Mouse (Mus musculus): ENCODE measurements at regions not wholly inside any gene's neighbourhood (a gene's known extent, or its start where the extent isn't known, plus 50 kb on each side); places are given as distances from the start of the nearest gene placed in this dataset.
"Not testable (repeated sequence)": the region's sequence is repeated elsewhere in the genome, so short reads cannot be mapped to it uniquely, and the experiment has no call there.

DNA sequence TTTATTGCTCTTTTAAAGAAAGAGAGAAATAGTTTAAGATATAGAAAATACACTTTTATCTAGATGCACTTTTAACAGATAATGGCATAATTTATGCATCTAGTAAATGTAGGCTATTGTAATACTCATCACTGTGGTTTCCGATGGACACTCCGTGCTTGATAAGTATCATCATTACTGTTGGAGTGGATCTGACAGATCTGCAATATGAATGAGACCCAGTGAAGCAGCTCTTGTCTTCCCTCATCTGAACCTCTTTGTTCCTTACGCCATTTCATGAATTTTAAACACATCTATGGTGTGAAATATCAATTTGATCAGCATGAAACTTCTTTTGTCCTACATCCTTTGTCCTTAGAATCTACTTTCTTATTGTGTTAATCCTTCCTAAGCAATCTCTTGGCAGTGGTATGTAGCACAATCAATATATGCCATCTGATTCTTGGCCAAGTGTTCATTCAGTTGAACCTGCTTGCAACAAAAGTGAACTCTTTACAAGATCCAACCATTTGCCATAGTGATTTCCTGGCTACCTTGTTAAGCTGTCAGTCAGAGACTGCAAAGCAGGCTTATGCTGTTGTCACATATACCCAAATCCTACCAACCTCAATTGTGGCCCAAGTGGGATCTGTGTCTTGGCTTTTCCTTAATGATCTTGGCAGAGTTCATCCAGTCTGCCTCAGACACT, 452.0 kb upstream of the Dab2 start:
- DNase-seq (ENCODE audit: low read depth, low spot score), result no peak

DNA sequence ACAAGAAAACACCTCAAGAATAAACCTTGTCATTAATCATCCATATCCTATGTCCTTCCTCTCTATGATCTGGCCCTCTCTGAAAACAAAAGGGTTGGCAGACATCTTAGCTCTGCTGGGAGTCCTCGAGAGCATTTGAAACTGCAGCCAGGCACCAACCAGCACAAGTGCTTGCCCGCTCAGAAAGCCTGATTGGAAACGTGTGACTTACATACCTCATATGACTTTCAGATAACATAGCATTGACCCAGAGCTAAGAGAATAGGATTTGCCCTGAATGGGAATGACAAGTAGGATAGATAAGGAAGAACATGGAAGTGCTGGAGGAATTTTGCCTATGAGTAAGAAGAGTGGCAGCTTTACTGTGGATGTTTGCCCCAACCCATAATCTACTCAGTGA, 447.1 kb upstream of the Dab2 start:
- no peak for DNase-seq (ENCODE audit: low read depth, low spot score)

DNA sequence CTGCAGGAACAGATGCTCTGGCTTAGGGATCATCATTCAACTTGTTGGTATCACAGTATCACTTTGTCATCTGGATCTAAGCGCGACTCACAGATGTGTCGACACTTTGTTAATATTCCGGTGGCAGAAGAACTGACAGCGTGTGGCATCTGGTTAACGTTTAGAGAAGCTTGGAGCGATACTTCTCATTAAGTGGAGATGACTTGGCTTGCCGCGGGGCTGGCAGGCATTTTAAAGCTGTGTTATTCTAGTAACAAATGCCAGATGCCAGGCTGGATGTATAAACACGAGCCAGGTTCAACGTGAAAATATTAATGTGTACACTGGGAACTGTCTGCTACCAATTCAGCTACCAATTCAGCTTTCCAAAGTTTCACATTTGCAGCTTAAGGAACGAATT, 430.3 kb upstream of the Dab2 start:
- DNase-seq (ENCODE audit: low read depth, low spot score), result no peak

DNA sequence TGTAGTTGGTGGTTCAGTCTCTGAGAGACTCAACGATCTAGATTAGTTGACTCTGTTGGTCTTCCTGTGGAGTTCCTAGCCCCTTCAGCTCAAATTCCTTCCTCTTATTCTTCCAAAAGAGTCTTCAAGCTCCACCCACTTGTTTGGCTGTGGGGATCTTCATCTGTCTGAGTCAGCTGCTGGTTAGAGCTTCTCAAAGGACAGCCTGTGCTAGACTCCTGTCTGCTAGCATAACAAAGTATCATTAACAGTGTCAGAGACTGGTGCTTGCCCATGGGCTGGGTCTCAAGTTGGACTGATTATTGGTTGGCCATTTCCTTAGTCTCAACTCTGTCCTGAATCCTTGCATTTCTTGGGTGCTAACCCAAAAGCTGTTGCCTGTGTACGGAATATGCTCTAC, 429.7 kb upstream of the Dab2 start:
- no peak for DNase-seq (ENCODE audit: low read depth, low spot score)

GRCm38 (mm10) chr15:5872042-5872441, 427.5 kb upstream of the Dab2 start:
- no peak for DNase-seq (ENCODE audit: low read depth, low spot score)

DNA sequence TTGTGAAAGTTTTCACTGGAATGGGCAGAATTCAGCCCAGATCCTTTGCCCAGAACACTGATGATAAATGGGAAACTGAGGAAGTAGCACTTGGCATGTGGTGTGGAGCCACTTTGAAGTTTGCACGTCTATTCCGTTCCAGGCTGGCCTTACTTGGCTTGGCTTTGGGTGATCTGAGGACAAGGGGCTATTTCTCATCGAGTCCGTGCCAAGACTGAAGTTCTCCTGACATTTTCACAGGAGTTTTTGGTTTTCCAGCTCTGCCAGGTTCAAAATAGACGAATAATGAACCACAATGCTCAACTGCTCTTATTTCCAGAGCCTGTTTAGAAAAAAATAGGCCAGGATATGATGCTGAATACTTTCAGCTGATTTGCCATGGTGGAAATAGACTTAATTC, 421.8 kb upstream of the Dab2 start:
- DNase-seq (ENCODE audit: low read depth, low spot score), result no peak

DNA sequence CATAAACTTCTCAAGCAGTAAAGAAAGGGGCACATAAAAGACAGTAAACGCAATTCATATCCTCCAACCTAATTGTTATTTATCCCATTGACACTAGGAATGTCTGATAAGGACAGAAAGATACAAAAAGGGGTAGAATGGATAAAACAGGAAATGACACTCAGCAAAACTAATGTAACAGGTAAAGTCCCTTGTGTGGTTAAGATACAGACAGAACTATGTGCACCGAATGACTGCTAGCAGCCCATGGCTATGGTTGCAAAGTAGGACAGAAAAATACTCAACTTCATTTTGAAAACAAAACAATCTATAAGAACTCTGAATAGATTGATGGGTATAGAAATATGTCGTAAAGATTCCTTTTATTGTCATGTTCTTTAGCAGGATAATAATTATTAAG, 408.4 kb upstream of the Dab2 start:
- DNase-seq (ENCODE audit: low read depth, low spot score), result no peak

GRCm38 (mm10) chr15:5892034-5892433, 407.6 kb upstream of the Dab2 start:
- no peak for DNase-seq (ENCODE audit: low read depth, low spot score)

DNA sequence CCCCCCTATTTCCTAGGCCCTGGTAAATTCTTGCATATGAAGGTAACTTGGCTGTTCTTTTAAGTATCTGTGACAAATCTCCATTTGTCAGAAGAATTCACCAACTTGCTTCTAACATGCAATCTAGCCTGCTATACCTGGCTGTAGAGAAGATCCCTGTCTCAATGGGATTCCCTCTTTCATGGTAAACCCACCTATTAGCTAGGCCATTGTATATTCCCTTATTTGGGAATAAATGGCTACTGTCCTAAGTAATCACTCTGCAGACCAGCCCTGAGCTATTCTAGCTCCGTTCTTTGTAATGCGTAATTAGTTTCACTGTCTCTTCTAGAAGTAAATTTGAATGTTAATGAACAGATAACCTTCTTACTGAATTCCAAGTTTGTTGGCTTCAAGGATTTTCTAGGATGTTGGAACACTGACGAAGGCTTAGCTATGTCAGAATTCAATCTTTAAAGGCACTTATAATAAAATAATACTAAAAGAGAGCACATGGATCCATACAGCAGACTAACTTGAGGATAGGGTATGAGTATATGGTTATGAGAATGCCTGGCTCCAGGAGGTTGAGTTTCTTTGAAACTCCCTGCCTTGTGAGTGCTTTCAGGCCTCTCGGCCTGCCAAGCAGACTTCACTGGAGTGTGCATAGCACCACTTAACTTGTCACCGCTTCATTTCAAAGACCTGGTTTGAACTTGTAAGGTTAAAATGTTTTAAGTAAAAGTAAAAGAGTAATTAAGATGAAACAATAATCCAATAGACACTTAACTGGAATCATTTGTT, 403.7 kb upstream of the Dab2 start:
- not testable (repeated sequence) for DNase-seq (ENCODE audit: low read depth, low spot score)

GRCm38 (mm10) chr15:5915261-5915660, 384.3 kb upstream of the Dab2 start:
- DNase-seq (ENCODE audit: low read depth, low spot score), result no peak

- DNase-seq (ENCODE audit: low read depth, low spot score), result no peak
Observed at GRCm38 (mm10) chr15:5920058-5920457, 379.5 kb upstream of the Dab2 start.

GRCm38 (mm10) chr15:5927768-5928167, 371.8 kb upstream of the Dab2 start:
- no peak for DNase-seq (ENCODE audit: low read depth, low spot score)

DNA sequence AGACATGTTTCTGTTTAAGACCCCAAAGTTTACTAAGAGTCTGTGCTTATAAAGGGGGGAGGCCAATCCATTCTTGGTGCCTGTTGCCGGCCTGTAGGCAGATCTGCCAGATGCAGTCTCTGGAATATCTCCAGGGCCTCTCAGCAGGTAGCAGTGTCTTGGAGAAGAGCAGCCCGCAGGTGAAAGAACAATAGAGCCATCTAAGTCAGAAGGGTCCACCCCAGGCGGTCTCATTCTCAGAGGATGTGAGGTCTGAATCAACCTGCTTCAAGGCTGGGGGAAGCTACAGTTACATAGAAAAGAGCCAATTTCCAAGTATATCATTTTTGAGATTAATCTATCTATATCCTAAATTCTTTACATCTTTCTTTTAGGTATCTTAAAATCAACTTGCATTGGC, 366.0 kb upstream of the Dab2 start:
- no peak for DNase-seq (ENCODE audit: low read depth, low spot score)

- no peak for DNase-seq (ENCODE audit: low read depth, low spot score)
Observed at GRCm38 (mm10) chr15:5940945-5941344, 358.6 kb upstream of the Dab2 start.

DNA sequence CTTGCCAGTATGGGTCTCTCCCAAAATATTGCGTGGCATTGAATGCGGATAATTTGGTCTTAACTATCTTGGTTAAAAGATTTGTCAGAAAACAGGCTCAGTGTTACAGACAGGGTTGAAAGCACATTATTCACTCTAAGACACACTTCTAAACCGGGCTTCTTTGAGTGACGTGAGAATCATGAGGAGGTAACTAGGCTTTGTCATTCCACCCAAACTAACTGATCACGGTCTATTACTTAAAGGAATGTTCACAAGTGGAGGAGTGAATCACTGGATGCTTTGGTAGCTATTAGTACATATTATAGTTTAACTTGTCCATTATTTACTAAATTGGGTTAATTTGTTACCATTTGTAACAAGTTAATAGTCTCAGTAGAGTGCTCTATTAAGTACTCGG, 352.9 kb upstream of the Dab2 start:
- no peak for DNase-seq (ENCODE audit: low read depth, low spot score)

DNA sequence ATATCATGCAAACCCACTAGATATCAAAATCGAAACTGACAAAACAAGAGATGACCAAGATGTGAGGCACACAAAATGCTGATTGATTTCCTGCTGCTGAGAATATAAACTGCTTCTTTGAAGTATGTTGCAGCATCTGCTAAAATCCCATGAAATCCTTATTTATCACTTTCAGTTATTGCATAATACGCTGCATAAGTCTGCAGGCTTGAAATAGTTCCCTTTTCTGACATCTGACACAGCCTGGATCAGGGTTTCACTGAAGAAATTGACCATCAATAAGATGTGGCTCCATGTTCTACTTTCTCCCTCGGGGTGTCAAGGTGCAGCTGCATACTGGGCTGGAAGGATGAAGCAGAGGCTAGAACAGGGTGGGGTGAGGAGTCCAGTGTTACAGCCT, 348.7 kb upstream of the Dab2 start:
- no peak for DNase-seq (ENCODE audit: low read depth, low spot score)

GRCm38 (mm10) chr15:5951661-5952060, 347.9 kb upstream of the Dab2 start:
- DNase-seq (ENCODE audit: low read depth, low spot score), result not testable (repeated sequence)

DNA sequence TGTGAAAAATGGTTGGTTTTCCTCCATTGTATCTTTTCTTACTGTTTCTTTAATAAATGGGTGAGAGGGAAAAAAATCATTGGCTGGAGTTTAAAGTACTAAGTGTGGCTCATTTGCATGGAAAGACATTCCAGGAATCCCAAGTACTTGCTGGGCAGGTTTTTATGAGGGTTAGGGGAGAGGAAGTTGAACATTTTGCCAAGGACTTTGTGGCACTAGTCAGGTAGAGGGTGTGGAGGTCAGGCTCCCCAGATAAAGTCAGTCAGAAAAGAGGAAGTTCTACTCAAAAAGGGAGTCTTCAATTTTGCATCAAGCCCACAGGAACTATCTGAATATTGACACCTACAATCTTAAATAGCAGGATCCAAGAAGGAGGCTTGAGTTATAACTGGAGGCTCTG, 346.5 kb upstream of the Dab2 start:
- no peak for DNase-seq (ENCODE audit: low read depth, low spot score)

- no peak for DNase-seq (ENCODE audit: low read depth, low spot score)
Observed at GRCm38 (mm10) chr15:5991351-5992065, 308.1 kb upstream of the Dab2 start.

- not testable (repeated sequence) for DNase-seq (ENCODE audit: low read depth, low spot score)
Observed at GRCm38 (mm10) chr15:5992146-5992545, 307.4 kb upstream of the Dab2 start.

DNA sequence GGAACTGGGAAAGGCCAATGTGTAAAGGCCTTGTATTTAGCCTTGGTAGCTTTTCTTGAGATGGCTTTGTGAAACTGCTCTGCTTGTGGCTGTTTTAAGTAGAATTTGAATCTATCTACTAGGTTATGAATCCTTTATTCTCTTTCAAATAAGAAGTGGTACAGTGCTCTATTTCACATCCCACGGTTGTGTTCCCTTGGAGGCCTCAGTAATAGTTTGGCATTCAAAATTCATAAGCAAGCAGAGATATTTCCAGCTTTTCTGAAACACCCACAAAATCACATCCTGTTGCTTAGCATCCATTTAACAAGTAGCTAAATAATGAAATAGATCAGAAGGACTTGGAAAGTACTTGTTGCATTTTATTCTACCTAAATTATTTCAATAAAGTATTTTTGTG, 298.8 kb upstream of the Dab2 start:
- no peak for DNase-seq (ENCODE audit: low read depth, low spot score)

DNA sequence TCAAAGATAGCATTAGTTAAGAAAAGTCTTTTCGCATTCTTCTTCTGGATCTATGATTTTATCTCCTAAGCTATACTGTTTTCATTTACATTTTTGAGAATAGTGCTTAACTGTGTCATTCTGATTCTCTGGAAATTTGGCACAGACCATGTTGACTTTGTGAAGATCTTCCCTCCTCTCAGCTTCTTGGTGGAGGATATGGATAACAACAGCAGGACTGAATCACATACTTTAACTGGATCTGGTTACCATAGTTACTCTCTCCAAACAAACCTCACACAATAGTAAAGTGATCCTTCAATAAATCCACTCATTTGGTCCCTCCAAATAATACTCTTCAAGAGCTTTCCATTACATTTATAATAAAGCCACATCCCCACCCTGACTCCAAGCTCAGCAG, 298.2 kb upstream of the Dab2 start:
- no peak for DNase-seq (ENCODE audit: low read depth, low spot score)

DNA sequence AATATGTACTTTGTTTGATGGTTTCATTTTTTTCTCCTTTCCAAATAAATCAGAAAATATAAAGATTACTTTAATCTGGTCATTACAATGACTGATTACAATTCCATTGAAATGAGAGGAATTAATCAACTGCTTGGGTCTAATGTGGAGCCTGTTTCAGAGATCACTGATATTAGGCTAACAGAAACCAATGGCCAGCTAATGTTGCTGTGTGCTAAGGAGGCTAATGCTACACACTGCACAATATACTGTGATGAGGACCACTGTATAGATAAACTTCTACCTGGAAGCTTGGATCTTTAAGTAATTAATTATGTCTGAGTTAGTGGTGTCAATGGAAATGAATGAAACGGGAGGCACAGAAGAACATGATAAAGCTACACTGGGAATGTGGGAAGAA, 284.6 kb upstream of the Dab2 start:
- no peak for DNase-seq (ENCODE audit: low read depth, low spot score)
